Mouse (Mus musculus): Measurements from ENCODE around the gene Smdt1.
A peak's percentile ranks its signal among the peaks of the same experiment; 100 is the strongest.
"Not testable (repeated sequence)": the region's sequence is repeated elsewhere in the genome, so short reads cannot be mapped to it uniquely, and the experiment has no call there.

The Smdt1 gene

GRCm38 (mm10) chr15:82343368-82344287 is 4.9 kb downstream of the Smdt1 start:
- DNase-seq (ENCODE audit: extremely low spot score): no peak

- no peak for DNase-seq (ENCODE audit: extremely low spot score)
These were observed 6.2 kb downstream of the Smdt1 start for GRCm38 (mm10) chr15:82344971-82345370.

GRCm38 (mm10) chr15:82345820-82346470 is 7.2 kb downstream of the Smdt1 start:
- DNase-seq (ENCODE audit: extremely low spot score): peak; percentile 99

- no peak for DNase-seq (ENCODE audit: extremely low spot score)
These were observed 8.0 kb downstream of the Smdt1 start for GRCm38 (mm10) chr15:82346580-82347302.

- no peak for DNase-seq (ENCODE audit: extremely low spot score)
These were observed 8.5 kb downstream of the Smdt1 start for GRCm38 (mm10) chr15:82347303-82347676.

GRCm38 (mm10) chr15:82347852-82348251 is 9.1 kb downstream of the Smdt1 start:
- no peak for DNase-seq (ENCODE audit: extremely low spot score)

- DNase-seq (ENCODE audit: extremely low spot score): no peak
These were observed 9.7 kb downstream of the Smdt1 start for GRCm38 (mm10) chr15:82348258-82348998.

- DNase-seq (ENCODE audit: extremely low spot score): no peak
These were observed 10.2 kb downstream of the Smdt1 start for GRCm38 (mm10) chr15:82348999-82349341.

- no peak for DNase-seq (ENCODE audit: extremely low spot score)
These were observed 11.6 kb downstream of the Smdt1 start for GRCm38 (mm10) chr15:82350349-82350748.

GRCm38 (mm10) chr15:82351480-82351879 is 12.7 kb downstream of the Smdt1 start:
- no peak for DNase-seq (ENCODE audit: extremely low spot score)

GRCm38 (mm10) chr15:82353078-82353744 is 14.5 kb downstream of the Smdt1 start:
- DNase-seq (ENCODE audit: extremely low spot score): no peak

GRCm38 (mm10) chr15:82353745-82354113 is 15.0 kb downstream of the Smdt1 start:
- no peak for DNase-seq (ENCODE audit: extremely low spot score)

- DNase-seq (ENCODE audit: extremely low spot score): peak; percentile 97
These were observed 15.6 kb downstream of the Smdt1 start, which contains the start of gene Ndufa6 for GRCm38 (mm10) chr15:82354126-82354945. TSS of gene Ndufa6 (minus strand) at chr15:82354322.

- no peak for DNase-seq (ENCODE audit: extremely low spot score)
These were observed 19.9 kb downstream of the Smdt1 start for GRCm38 (mm10) chr15:82358431-82359260.

- DNase-seq (ENCODE audit: extremely low spot score): no peak
These were observed 22.8 kb downstream of the Smdt1 start for GRCm38 (mm10) chr15:82361459-82362018.

- no peak for DNase-seq (ENCODE audit: extremely low spot score)
These were observed 23.5 kb downstream of the Smdt1 start for GRCm38 (mm10) chr15:82362234-82362633.

GRCm38 (mm10) chr15:82363801-82364200 is 25.0 kb downstream of the Smdt1 start:
- DNase-seq (ENCODE audit: extremely low spot score): not testable (repeated sequence)

GRCm38 (mm10) chr15:82364561-82364960 is 25.8 kb downstream of the Smdt1 start:
- DNase-seq (ENCODE audit: extremely low spot score): not testable (repeated sequence)

GRCm38 (mm10) chr15:82368146-82368545 is 29.4 kb downstream of the Smdt1 start:
- no peak for DNase-seq (ENCODE audit: extremely low spot score)

Measured in embryo, embryonic 9.5 days (tissue).